Mouse (Mus musculus): ENCODE measurements around the gene Rbm47.

GRCm38 (mm10) chr5:66085478-66085877, 87.4 kb downstream of the Rbm47 start:
- TF ChIP-seq POLR2A (IDR thresholded peaks at IDR 0.05; ENCODE audit: low read depth, low read length) (no peak), CTCF (conservative IDR thresholded peaks at IDR 0.05; ENCODE audit: insufficient read depth, insufficient read length, low read depth, low read length) (no peak)

All from kidney, adult 2 months (tissue).